Mouse (Mus musculus): ENCODE results near the gene Nubp1. TPM values are rescaled to one million over a fixed set of nuclear protein-coding genes. Genes with fewer than 3 reads are reported as not detected.

Gene Nubp1
- polyA plus RNA-seq (2017; shearing (Covaris generic)) = 87.4 TPM

GRCm38 (mm10) chr16:10411764-10412746 is at the start of gene Nubp1:
TSS of gene Nubp1 (plus strand) at chr16:10411948.

GRCm38 (mm10) chr16:10394699-10395540 is 16.8 kb upstream of the Nubp1 start, which contains the start of gene Tekt5:
TSS of gene Tekt5 (minus strand) at chr16:10395490.

GRCm38 (mm10) chr16:10447264-10447594 is 35.5 kb downstream of the Nubp1 start, which contains the start of gene Tvp23a:
TSS of gene Tvp23a (minus strand) at chr16:10447362.

Other genes with a start within 250 kb of the Nubp1 start
- 2.2 TPM for gene Rpl39l, start 241.7 kb upstream of the Nubp1 start, polyA plus RNA-seq (2017; shearing (Covaris generic))
- not detected for gene Atf7ip2, start 219.2 kb upstream of the Nubp1 start, polyA plus RNA-seq (2017; shearing (Covaris generic))
- gene Emp2, start 98.0 kb upstream of the Nubp1 start, polyA plus RNA-seq (2017; shearing (Covaris generic)) = not detected
- not detected for gene Tekt5, start 16.5 kb upstream of the Nubp1 start, polyA plus RNA-seq (2017; shearing (Covaris generic))
- 3.5 TPM for gene Tvp23a, start 35.4 kb downstream of the Nubp1 start, polyA plus RNA-seq (2017; shearing (Covaris generic))
- gene Ciita, start 68.1 kb downstream of the Nubp1 start, polyA plus RNA-seq (2017; shearing (Covaris generic)) = 0.74 TPM
- gene Dexi, start 131.1 kb downstream of the Nubp1 start, polyA plus RNA-seq (2017; shearing (Covaris generic)) = 36.4 TPM
- 23.7 TPM for gene Clec16a, start 133.4 kb downstream of the Nubp1 start, polyA plus RNA-seq (2017; shearing (Covaris generic))